Mouse (Mus musculus): ENCODE data around the gene Tmem242.
A peak's percentile ranks its signal among the peaks of the same experiment; 100 is the strongest.
"Not testable (repeated sequence)": the region's sequence is repeated elsewhere in the genome, so short reads cannot be mapped to it uniquely, and the experiment has no call there.

Tmem242 gene

DNA sequence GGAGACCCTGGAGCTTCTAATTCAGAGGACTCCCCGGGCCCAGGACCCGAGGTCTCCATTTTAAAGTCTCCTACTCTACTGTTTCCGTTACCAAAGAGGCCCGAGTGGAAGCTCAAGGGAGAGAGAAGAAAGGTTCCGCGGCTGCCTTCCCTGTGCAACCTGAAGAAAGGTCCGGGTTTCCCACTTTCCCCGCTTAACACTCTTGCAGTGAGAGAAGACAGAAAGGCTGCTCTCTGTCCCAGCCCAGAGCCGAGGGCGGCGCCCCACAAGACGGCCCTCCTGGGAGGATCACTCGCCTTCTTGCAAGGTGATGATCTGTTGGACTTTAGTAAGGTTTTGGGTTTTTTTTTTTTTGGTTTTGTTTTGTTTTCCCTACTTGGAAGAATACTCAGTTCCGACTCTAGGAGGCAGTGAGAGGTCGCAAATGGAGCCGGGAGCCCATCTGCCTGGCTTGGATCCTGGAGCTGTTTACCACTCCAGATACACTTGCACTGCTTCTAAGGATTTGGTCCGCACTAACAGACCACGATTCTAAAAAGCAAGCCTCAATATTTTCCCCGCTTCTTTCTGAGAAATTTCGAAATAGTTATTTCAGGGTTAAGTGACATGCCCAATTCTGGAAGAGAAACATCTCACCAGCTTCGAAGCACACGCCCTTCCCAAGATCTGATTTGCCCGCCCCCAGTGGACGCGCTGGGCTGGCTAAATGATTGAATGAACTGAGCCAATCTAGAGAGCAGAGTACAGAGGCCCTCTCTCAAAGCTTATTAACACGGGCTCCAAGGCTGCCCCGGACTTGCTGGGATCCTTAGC, at the start of gene Tmem242:
Gene Tmem242 (minus strand): TSS at position 101 of the 813 bp plus-strand sequence.
- DNase-seq, result peak; percentile 95

DNA sequence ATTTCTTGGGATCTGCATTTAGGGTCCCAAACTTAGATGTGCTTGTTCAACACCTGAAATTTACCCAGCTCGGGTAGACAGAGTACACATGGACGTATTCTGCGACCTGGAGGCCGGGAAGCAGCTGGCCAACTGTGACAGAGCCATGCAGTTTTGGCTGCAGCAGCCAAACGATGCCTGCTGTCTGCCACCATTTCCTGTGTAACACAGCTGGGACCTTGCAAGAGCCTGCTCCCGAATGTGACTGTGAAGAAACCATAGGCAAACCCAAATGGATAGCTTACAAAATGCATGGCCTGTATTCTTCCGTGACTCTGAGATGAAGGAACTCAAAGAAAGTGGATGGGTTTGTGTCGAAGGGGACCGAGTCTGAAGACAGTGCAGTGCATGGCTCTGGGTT, 48.1 kb upstream of the Tmem242 start:
- DNase-seq, result no peak

DNA sequence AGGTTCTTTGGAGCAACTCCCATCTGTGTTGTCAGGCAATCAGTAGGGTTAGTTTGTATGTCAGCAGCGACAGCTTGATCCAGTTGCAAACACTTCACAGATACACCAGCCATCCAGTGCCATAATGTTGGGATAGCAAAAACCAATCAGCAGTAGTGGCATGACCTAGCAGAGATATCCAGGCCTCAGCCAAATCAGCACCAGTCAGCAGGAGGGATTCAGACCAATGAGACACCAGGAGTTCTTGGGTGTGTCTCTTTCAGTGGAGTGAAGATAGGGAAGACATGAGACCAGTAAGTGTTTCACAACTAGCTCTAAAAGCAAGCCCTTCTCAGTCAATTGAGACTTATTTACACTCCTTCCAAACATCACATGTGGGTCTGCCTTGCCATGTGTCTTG, 44.6 kb upstream of the Tmem242 start:
- no peak for DNase-seq

DNA sequence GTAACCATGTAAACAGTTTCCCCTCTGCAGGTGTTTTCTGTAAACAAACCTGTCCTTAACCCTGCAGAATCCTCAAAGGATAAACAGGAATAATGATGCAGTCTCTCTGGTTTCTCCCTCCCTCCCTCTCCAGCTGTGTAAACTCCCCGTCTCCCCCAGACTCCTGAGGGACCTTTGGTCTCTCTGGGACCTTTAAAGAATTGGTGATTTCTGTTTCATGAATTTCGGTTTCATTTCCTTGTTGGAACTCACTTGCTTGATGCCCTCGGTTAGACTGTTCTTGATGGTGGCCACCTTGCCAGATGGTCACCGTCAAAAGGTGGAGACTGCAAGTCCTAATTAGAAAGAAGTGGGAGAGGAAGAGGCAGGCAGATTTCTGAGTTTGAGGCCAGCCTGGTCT, 43.4 kb upstream of the Tmem242 start:
- no peak for DNase-seq

DNA sequence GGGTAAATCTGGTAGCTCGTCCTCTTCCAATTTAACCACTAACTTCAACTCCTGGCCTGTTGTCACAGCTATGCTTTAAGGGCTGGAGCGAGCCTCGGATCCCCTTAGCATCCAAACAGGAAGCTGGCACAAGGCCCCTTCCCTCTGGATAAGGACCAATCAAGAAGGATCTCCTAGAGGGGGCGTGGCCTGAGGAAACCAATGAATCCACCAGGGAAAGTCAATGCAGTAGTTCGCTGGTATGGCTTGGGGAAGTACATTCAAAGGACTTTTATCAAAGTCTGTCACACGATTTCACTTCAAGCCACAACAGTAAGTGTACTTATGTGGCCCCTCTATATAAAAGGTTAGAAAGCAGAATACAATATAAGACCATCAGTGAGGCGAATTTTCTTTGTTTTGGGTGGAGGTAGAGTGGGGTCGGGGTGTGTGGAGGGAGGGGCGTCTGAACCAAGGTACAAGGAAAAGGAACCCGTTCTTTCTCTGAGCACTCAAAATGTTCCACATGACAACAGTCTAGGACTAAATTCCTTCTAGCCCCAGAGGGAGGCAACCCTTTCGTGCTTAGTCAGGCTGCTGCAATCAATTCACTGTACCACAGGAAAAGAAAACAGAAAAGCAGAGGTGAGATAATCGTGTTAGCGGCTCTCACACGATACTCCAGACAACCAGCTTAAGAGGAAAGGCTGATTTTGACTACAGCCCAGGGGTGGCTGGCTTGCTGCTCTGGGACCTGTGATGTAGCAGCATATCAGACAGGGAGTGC, 36.1 kb upstream of the Tmem242 start:
- DNase-seq, result no peak

DNA sequence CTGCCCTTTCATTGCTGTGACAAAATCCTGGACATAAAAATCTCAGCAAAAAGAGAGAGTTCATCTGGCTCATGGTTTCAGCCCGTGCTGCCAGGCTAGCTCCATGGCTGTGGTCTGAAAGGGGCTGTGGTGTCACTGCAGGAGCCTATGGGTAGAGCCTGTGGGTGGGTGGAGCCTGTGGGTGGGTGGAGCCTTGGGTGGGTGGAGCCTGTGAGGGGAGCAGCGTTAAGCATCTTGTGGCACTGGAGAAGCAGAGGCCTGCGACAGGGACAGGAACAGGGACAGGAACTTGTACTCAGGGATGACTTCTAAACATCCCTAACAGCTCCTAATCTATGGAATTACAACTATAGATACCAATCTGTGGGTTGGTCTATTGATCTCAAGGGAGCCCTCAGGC, 32.2 kb upstream of the Tmem242 start:
- DNase-seq, result no peak

DNA sequence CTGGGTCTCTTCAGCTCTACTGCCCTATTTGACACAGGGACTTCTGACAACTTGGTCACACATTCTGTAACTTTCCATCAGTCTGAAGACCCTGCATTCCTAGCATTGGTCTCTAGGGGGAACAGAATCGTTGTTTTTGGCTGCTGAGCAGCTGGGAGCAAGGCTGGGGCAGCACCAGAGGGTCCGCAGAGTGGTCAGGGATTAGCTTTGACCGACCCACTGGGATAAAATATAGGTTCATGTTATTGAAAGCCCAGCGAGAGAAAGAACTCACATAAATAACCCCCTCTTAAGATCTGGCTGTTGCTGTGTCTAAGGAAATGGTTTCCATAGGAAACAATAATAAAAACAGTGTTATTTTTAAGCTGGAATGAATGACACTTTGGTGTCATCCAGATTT, 27.1 kb upstream of the Tmem242 start:
- DNase-seq, result no peak

DNA sequence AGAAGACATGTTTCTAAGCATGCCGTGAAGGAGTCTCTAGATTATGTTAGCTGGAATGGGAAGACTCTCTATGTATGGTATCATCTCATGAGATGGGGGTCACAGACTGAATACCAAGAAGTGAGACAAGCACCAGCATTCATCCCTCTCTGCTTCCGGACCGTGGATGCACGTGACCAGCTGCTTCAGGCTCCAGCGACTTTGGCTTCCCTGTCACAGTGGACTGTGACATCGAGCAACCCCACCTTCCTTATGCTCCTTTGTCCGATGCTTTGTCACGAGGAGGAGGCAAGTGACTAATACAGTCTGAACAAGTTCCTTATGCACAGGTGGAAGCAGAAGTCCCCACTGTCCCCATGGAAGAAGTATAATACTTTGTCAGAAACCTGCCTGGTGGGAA, 26.7 kb upstream of the Tmem242 start:
- no peak for DNase-seq

DNA sequence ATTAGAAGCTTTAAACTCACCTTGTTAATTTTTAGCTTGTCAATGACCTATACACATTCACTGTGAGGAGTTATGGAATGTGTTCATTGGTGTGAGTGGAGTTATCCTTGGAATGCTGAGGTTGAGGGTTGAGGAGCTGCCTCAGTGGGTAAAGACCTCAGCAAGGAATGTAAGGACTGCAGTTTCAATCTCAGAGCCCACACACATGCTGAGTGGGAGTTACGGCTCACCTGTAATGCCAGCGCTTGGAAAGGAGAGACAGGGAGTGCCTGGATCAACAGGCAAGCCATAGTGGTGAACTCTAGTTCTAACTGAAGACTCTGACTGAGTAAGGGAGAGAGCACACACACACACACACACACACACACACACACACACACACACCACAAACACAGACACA, 23.9 kb upstream of the Tmem242 start:
- DNase-seq, result no peak

DNA sequence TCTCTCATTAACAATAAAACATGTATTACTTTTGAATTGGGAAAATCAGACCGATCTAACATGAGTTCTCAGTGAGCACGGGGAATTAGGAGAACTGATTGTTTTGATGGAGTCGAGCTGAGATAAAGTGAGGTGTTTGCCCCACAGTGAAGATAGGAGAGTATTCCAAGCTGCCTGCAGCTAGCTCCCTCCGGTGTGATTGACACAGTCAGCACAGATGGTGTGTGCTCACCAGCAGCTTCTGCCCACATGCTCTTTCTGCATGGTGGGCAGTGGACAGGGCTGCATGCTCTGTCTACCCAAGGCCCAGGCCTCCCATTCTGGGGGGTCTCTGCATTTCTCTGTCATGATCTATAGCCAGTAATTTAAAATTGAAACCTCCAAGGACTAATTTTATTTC, 13.6 kb upstream of the Tmem242 start:
- DNase-seq, result no peak

DNA sequence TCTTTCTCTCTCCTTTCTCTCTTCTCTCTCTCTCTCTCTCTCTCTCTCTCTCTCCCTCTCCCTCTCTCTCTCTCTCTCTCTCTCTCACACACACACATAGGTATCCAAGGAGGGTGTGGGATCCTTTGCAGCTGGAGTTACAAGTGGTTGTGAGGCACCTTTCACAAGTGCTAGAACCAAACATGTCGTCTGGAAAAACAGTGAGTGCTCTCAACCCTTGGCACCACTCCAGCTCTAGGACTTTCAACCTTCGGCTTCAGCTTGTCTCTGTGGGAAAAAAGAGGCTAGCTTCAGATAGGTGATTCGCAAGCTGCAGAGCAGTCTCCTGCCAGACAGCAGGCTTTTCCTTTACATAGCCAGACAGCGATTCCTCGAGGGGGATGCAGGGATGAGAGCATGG, 3.7 kb upstream of the Tmem242 start:
- peak; percentile 40 for DNase-seq

DNA sequence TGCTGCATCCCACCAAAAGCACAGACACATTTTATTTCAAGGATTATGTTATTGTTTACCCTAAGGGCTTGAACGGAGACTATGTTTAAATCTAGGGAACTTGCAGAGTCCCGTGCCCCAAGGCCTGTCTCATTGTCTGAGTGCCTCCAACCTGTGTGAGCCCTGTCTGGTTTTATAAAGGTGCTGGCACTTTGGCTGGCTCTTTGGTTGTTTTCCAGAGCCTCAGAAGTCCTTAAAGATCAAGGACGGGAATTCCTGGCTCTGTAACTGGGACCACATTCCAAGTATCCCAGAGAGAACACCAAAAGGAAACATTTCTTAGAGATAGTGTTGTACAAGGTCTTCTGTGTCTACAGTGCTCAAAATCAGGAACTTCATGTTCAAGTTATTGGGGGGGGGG, 3.2 kb upstream of the Tmem242 start:
- DNase-seq, result no peak

DNA sequence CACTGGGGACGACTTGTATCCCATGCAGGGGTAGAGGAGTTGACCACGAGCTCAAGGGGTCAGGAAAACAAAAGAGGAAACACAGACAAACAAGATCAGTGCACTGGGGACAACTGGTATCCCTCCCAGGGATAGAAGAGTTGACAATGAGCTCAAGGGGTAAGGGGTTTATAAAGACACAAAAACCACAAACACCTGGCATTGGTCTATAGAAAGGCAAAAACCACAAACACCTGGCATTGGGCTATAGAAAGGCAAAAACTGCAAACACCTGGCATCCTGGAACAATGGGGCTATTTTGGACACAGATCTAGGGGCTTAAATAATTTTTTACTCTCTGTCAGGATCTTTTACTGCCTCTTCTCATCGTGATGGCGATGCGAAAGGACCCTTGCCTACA, 2.3 kb upstream of the Tmem242 start:
- not testable (repeated sequence) for DNase-seq

DNA sequence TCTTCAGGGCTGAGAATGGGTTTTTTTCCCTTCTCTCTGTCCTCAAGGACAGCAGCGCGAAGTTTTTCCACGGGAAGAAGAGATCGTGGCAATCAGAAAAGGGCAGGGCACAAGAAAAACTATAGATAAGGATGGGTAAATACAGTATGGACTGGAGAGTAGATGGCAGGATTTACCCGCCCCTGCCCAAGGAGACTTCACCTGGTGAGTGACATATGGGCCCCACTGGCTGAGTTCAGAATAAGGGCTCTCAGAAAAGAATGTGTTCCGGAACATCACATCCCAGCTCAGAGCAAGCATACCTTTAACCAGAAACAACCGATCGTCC, 264 bp downstream of the Tmem242 start:
- DNase-seq, result no peak

DNA sequence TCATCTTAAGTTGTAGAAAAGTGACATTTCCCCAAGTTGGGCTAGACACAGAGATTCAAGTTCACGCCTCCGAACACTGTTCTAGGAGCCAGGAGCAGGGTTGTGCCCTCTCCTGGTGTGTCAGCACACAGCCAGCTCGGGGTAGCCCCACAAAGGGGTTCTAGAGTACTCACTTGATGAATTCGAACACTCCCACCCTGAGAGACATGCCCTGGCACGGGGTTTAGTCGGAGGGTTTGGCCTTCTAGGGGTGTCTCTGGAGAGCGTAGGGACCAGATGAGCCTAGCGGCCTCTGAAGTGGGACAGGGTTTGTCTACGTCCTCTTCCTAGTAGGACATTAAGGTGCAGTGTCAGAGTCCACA, 10.3 kb downstream of the Tmem242 start:
- DNase-seq, result no peak

DNA sequence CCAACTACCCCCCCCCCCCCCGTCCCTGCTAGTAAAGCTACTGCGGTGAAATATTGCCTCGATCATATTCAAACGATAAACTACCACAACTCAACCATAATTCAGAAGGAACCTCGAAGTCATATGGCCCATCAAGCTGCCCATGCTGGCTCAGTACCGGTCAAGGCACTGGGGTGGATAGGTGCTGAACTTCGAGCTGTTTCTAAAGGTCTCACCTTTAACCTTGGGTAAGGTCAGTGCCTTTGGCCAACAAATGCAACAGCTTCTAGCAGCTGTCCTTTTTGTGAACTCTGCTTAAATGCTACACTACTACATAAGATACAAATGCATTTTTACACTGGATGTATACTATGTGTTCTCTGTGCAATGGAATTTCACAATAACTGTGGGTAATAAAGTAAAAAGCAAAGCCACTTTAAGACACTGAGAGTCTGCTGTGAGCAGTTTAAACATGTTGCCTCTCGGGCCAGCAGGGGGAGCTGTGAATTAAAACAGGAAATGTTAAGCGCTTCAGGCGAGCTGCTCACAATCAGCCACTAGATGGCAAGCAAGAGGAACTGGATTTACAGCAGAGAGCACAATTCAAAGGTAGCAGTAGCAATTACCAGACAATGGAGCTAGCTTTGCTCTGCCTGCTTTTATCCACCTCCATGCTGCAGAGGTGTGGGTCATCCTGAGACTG, 10.8 kb downstream of the Tmem242 start:
- peak; percentile 93 for DNase-seq

DNA sequence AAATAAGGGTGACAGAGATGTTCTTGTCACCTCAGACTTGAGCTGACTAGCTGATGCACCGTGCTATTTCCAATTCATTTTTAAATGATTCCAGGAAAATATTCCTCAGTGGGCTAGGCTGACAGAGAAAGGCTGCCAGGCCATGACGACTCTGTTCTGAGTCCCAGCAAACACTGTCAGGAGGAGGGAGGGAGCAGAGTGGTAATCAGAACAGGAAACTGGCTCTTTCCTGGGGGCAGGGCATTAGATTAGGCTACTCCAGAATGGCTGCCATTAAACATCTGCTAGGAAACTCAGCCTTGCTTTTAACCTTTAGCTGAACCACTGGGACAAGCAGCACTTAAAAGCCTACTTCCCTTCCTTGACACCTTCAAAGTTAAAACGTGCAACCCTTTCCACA, 14.9 kb downstream of the Tmem242 start:
- no peak for DNase-seq

DNA sequence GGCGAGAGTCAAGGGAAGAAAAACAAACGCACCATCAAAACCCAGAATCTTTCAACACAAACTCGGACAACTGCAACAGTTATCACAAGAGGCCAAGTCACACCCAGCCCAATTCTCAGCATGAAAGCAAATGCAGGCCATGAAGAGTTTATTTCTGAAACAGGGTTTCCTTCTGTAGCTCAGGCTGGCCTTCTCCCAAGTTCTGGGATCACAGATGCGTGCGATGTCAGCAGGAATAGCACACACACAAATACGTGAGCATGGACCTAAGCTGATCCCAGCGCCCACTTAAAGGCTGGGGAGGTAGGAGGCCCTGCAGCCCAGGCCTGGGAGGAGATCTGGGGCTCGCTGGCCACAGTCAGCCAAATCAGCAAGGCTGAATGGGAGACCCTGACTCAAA, 15.9 kb downstream of the Tmem242 start:
- no peak for DNase-seq

DNA sequence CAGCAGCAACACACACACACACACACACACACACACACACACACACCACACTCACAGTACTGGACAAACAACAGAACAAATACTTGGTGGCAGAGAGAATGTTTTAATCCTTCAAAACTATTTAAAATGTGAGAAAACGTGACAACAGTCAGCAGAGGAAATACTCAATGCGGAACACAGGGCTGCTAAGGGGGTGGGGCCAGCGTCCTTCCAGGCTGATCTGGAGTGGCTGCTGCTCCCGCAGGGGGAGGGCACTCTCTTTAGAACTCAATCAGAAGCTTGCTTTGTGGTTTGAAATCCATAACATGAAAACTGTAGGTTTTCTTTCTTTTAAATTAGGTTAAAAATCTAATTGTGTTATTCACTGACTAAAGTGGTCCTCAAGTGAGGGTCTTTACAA, 18.2 kb downstream of the Tmem242 start:
- no peak for DNase-seq

DNA sequence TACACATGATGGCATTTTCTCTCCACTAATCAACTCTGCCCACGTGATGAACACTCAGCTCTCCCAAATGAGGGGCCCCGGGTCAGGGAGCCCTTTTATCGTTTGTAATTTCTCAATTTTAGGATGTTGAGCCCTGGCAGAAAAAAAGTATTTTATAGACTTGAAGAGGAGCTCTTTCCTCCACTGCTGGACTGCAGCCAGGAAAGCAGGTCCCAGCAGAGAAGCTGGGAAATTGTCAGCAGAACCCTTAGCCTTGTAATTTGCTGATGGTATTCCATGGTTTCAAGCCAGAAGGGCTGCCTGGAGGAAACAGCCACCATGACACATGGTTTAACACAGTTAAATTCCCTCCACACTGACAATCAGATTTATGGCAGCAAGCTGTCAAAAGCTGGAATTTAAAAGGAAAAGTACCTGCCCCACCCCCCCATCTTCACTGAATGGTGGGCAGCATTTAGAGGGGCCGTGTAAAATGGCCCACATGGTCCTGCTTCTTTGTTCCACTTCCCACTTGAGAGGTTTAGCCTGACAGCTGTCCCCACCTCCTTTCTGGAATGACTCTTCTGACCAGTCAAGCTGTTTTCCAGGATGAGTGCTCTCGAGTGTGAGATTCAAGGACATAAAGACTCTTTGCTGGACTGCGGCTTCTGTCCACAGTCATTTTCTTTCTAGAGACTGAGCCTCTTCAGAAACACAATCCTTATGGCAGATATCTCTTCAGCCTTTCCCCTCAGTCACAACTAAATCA, 20.1 kb downstream of the Tmem242 start:
- no peak for DNase-seq

DNA sequence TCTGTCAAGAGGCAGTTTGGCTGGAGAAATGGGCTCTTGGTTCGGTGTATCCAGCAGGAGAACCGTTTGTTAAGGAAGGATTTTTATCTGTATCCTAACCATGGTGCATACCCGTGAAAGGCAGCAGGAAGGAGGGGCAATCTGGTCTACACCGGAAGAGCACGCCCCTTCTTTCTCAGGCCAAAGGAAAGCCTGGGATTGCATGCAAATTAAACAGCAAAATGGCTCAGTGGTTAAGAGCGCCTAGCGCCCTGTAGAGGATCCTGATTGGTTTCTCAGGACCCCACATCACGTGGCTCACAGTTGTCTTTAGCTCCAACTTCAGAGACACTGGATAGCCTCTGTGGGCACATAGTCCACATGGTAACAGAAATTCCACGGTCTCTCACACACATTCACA, 21.0 kb downstream of the Tmem242 start:
- DNase-seq, result no peak

DNA sequence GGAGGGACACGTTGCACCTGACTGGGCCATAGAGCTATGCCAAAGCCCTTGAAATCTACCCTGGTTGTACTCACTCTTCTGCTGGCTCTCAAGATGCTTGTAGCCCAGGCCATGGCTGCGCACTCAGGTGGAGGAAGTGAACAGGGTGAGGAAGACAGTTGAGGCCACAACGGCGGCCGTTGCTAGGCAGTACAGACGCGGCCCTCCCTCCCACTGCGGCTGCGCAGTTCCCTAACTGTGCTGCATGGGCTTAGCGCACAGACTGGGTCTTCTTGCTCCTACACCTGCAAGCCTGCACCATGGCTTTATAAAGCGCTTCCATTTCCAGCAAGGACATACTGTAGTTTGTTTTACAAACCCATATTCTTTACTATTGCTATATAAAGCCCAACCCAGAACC, 21.5 kb downstream of the Tmem242 start, which contains the start of gene Ldhal6b:
Gene Ldhal6b (minus strand): TSS at position 223 of the 400 bp plus-strand sequence.
- DNase-seq, result no peak

DNA sequence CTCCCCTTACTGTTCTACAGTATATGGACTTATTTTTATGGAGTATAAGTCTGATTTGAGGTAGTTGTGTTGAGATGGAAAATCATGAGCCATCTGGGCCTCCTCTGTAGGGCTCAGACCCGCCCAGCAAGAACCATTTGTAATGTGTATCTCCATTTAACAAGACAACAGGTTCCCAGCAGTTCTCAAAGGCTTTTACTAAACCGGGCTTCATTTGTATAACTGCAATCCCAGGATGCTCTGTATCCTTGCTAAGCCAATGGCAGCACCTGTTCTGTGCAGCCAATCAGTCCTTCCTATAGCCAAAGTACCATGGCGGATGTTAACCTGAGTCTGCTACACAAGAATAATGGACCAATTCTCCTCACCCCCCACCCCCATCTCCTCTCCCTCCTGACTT, 23.5 kb downstream of the Tmem242 start:
- no peak for DNase-seq

All from kidney, adult 18-20 months (tissue).